ENCODE assay signal across 14 mouse cellular contexts in the genomic region with DNA sequence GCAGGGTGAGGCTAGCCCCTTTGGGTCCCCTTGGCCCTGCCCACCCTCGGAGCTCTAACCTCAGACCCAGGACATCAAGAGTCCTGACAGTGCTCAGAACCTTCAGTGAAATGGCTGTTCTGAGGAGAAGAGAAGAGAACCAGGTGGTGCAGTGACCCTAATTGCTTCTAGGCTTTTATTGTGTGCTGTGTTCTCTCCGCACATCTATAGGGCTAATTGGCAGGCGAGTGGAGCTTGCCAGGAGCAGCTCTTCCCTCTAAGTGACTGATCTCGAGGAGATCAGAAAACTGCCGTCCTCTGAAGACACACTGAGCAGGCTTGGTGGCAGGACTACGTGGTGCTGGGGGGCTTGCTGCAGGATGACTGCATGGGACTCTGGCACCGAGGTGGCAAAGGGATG. TPM values are rescaled to one million over a fixed set of nuclear protein-coding genes. Genes with fewer than 3 reads are reported as not detected.
"Had no signal": no experiment of that assay in that cellular context is flagged by ENCODE, and none has a peak within 500 bp of the region (broad histone marks: within the 10 kb centered on the region; RNA-seq: fewer than 3 reads in every experiment).

No protein-coding gene starts in this region.

- H3K9me3 ChIP-seq: limb, embryonic 15.5 days; liver, embryonic 13.5 days; lung, embryonic 15.5 days had no signal

- H3K36me3 ChIP-seq: limb, embryonic 15.5 days; liver, embryonic 13.5 days; lung, embryonic 15.5 days had no signal

- H3K4me3 ChIP-seq: limb, embryonic 15.5 days; liver, embryonic 13.5 days; lung, embryonic 15.5 days; megakaryocyte, embryonic 14.5 days had no signal

- H3K9ac ChIP-seq: limb, embryonic 15.5 days; liver, embryonic 13.5 days; liver, postnatal 0 days; lung, embryonic 15.5 days had no signal

- H3K27ac ChIP-seq: limb, embryonic 15.5 days; liver, embryonic 13.5 days; lung, embryonic 15.5 days; macrophage; stomach, postnatal 0 days had no signal

- DNase-seq: kidney, adult 8-10 months; kidney, postnatal 25 days; layer of hippocampus, adult 9-11 months; layer of hippocampus, postnatal 36 days; liver, embryonic 13.5 days; liver, postnatal 0 days; lung, postnatal 14 days; thymus, postnatal 4 days had no signal

- H3K27me3 ChIP-seq: limb, embryonic 15.5 days; liver, embryonic 13.5 days; lung, embryonic 15.5 days had no signal

- H3K4me2 ChIP-seq: limb, embryonic 15.5 days; liver, embryonic 13.5 days; lung, embryonic 15.5 days had no signal

- H3K4me1 ChIP-seq: limb, embryonic 15.5 days; liver, embryonic 13.5 days; lung, embryonic 15.5 days had no signal

- ATAC-seq: intestine, embryonic 16.5 days; liver, postnatal 0 days had no signal

RNA-seq across cellular contexts. Expression of a gene that starts 43.6 kb away (rescaled TPM):
- polyA plus RNA-seq: macrophage had no signal
